Mouse (Mus musculus) kidney, postnatal 0 days (tissue): Measurements from ENCODE around the gene Vezf1. TPM values are rescaled to one million over a fixed set of nuclear protein-coding genes. Genes with fewer than 3 reads are reported as not detected.

Source experiments
- ATAC-seq: fragments of 200-750 bp; cut with Nextera tagmentation; replicated peaks from 2 replicates; pipeline ENCODE4 v1.8.0; 2017; ENCODE audit warnings: low read depth, moderate number of reproducible peaks, moderate TSS enrichment, moderate library complexity; ENCODE audit not compliant: low FRiP score
- DNase-seq: peaks from one replicate; pipeline ENCODE4 v3.0.0-alpha.2; 2016; ENCODE audit warnings: low spot score
- H3K27ac ChIP-seq: fragments of 300-500 bp; sonication (generic); 2 replicates; pipeline ENCODE4 v1.5.1; 2014; ENCODE audit warnings: mild to moderate bottlenecking
- H3K27me3 ChIP-seq: fragments of 300-500 bp; sonication (generic); 2 replicates; pipeline ENCODE4 v1.6.1; 2014; ENCODE audit warnings: low read length, mixed read lengths; ENCODE audit not compliant: insufficient read depth
- H3K36me3 ChIP-seq: fragments of 300-500 bp; sonication (generic); 2 replicates; pipeline ENCODE4 v1.6.1; 2014; ENCODE audit warnings: low read length, mixed read lengths; ENCODE audit not compliant: insufficient read depth
- H3K4me1 ChIP-seq: fragments of 300-500 bp; sonication (generic); replicated peaks from 2 replicates; pipeline ENCODE4 v1.6.1; 2014; ENCODE audit warnings: antibody characterized with exemption, low read length, mixed read lengths; ENCODE audit not compliant: insufficient read depth
- H3K4me2 ChIP-seq: fragments of 300-500 bp; sonication (generic); 2 replicates; pipeline ENCODE4 v1.6.1; 2014; ENCODE audit warnings: mild to moderate bottlenecking, low read length, moderate library complexity, mixed read lengths
- H3K4me3 ChIP-seq: fragments of 300-500 bp; sonication (generic); replicated peaks from 2 replicates; pipeline ENCODE4 v1.5.1; 2014; ENCODE audit warnings: low read depth, low read length
- H3K9ac ChIP-seq: fragments of 300-500 bp; sonication (generic); 2 replicates; pipeline ENCODE4 v1.6.1; 2014; ENCODE audit warnings: low read depth, low read length
- H3K9me3 ChIP-seq: fragments of 300-500 bp; sonication (generic); replicated peaks from 2 replicates; pipeline ENCODE4 v1.6.1; 2016; ENCODE audit warnings: low read length, inconsistent platforms, mixed read lengths
- CTCF ChIP-seq: IDR thresholded peaks from 2 replicates; pipeline ENCODE4 v1.5.1; 2016; ENCODE audit warnings: antibody characterized with exemption, low read depth, mild to moderate bottlenecking, moderate library complexity
- WGBS: fragments of 180-500 bp; shearing (Covaris S2); extraction: QIAGEN DNeasy Blood & Tissue Kit; methylation state at CpG from one replicate; pipeline ENCODE4 v1.1.7; 2014; 5-methylcytosine and 5-hydroxymethylcytosine counted together
- polyA plus RNA-seq: library from polyadenylated mRNA; unstranded; fragments of >200 nt; fragmentation: Nextera tagmentation; extraction: Ambion mirVana; gene quantifications from 2 replicates; pipeline ENCODE4 v1.2.1, GENCODE M21; 2015

The Vezf1 gene
- 38.8 and 39.8 TPM in 2 replicates for polyA plus RNA-seq

- TF ChIP-seq CTCF: no peak
- Histone ChIP-seq H3K36me3 (no peaks in the 10 kb centered on the region), H3K27ac (peak within 1 kb of the TSS; percentile 98), H3K27me3 (no peaks in the 10 kb centered on the region), H3K4me2 (peak within 1 kb of the TSS; percentile 90), H3K9ac (peak within 1 kb of the TSS; percentile 98), H3K4me1 (peaks cover 24% of the 10 kb centered on the region), H3K4me3 (peak within 1 kb of the TSS; percentile 100), H3K9me3 (no peaks in the 10 kb centered on the region)
- under 1% methylated on average over 49 of the region's 81 CpGs for WGBS
- DNase-seq (peak; percentile 87), ATAC-seq (peak; percentile 84)
Observed at GRCm38 (mm10) chr11:88067586-88068410, at the start of gene Vezf1. Vezf1 (plus strand) TSS chr11:88068279.

DNA sequence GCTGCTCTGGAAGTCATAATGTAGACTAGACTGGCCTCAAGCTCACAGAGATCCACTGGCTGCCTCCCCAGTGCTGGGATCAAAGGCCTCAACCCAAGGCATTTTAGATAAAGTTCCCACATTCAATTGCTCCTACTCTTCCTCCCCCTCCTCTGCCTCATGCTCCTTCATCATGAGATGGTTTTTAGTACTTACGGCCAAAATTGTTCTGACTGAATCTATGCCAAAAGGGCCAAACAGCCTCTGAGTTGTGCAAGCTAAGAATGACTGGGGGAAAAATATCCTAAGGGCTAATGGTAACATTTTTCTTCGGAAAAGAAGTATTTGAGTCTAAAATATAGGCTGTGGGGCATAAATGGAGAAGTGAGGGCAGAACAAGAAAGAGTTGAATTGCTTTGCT is 44.1 kb upstream of the Vezf1 start:
- no peak for ATAC-seq

GRCm38 (mm10) chr11:88027391-88028035 is 40.6 kb upstream of the Vezf1 start:
- Histone ChIP-seq H3K9me3 (no peaks in the 10 kb centered on the region), H3K27me3 (no peaks in the 10 kb centered on the region), H3K4me2 (no peak overlapping the region), H3K36me3 (no peaks in the 10 kb centered on the region), H3K27ac (no peak overlapping the region), H3K9ac (no peak overlapping the region), H3K4me3 (no peak overlapping the region), H3K4me1 (no peaks in the 10 kb centered on the region)
- WGBS: 77% methylated on average over 9 of the region's 9 CpGs
- ATAC-seq (no peak), DNase-seq (no peak)
- TF ChIP-seq CTCF: no peak

More for the DNA sequence above, 44.1 kb upstream of the Vezf1 start:
- Histone ChIP-seq H3K4me2 (no peak overlapping the region), H3K27ac (no peak overlapping the region), H3K4me1 (no peaks in the 10 kb centered on the region), H3K9ac (no peak overlapping the region), H3K27me3 (no peaks in the 10 kb centered on the region), H3K4me3 (no peak overlapping the region), H3K9me3 (no peaks in the 10 kb centered on the region), H3K36me3 (no peaks in the 10 kb centered on the region)
- TF ChIP-seq CTCF: no peak
- DNase-seq: no peak
- 79% methylated on average over 2 of the region's 2 CpGs for WGBS

DNA sequence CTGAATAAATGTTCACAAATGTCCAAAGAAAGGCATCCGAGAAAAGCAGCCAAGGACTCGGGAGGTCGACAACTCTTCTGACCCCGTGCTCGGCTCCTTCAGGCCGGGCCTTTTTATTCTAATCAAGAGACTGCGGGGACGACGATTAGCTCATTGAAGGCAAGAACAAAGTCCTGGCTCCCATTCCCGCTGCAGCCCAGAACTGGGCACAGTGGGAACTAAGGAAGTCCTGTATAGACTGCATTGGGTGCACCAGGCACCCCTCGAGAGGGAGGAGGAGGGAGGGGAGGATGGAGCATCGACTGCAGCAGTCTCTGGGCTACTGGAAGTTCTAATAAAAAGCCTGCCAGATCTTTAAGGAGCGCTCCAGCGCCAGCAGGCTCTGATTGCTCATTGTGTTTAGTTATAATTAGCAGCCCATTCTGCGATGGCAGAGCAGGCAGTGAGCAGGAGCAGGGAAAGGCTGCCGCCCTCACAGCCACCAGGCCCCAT is 39.8 kb upstream of the Vezf1 start:
- Histone ChIP-seq H3K4me2 (no peak overlapping the region), H3K27ac (no peak overlapping the region), H3K4me3 (no peak overlapping the region), H3K4me1 (no peaks in the 10 kb centered on the region), H3K9me3 (no peaks in the 10 kb centered on the region), H3K9ac (no peak overlapping the region), H3K27me3 (no peaks in the 10 kb centered on the region), H3K36me3 (no peaks in the 10 kb centered on the region)
- 27% methylated on average over 16 of the region's 16 CpGs for WGBS
- no peak for TF ChIP-seq CTCF
- ATAC-seq (no peak), DNase-seq (no peak)

- no peak overlapping the region for H3K4me3 ChIP-seq
- no peak for TF ChIP-seq CTCF
- DNase-seq (peak; percentile 40), ATAC-seq (no peak)
- no peaks in the 10 kb centered on the region for H3K27me3 ChIP-seq
- H3K9me3 ChIP-seq: no peaks in the 10 kb centered on the region
- H3K4me1 ChIP-seq: no peaks in the 10 kb centered on the region
- peak overlapping the region; percentile 56 for H3K27ac ChIP-seq
- H3K36me3 ChIP-seq: no peaks in the 10 kb centered on the region
- H3K9ac ChIP-seq: no peak overlapping the region
- no peak overlapping the region for H3K4me2 ChIP-seq
- WGBS: 72% methylated on average over 7 of the region's 7 CpGs
Observed at GRCm38 (mm10) chr11:88030219-88030618, 37.9 kb upstream of the Vezf1 start.

- no peaks in the 10 kb centered on the region for H3K27me3 ChIP-seq
- ATAC-seq: no peak
- no peak overlapping the region for H3K4me2 ChIP-seq
- no peaks in the 10 kb centered on the region for H3K9me3 ChIP-seq
- no peaks in the 10 kb centered on the region for H3K4me1 ChIP-seq
- WGBS: 72% methylated on average over 2 of the region's 2 CpGs
- no peak for TF ChIP-seq CTCF
- H3K36me3 ChIP-seq: no peaks in the 10 kb centered on the region
- DNase-seq: no peak
- H3K9ac ChIP-seq: no peak overlapping the region
- no peak overlapping the region for H3K4me3 ChIP-seq
- peak overlapping the region; percentile 56; the same call in 1 of the 2 replicates for H3K27ac ChIP-seq
Observed at GRCm38 (mm10) chr11:88030836-88031235, 37.2 kb upstream of the Vezf1 start.
